7 mouse cellular contexts compared by ENCODE assay signal in the genomic region with DNA sequence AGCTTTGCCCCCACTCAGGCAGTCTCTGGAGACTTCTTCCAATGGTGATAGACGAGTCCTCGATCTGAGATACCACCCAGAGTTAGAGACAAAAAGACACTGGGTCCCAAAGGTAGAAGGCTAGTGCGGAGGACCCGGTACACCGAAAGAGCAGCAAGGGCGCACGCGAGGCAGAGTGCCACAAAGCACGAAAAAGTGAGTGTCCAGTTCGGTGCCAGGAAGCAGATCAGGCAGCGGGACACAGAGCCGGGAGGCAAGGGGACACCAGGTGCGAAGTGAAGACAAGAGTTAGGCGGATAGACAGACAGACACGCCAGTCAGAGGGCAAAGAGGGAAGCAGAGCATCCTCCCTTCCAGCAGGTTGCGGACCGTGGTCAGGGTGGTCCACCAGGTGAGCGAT. TPM values are rescaled to one million over a fixed set of nuclear protein-coding genes. Genes with fewer than 3 reads are reported as not detected.
DNase-seq lines count a peak whose midpoint lies in the region; ATAC-seq and TF ChIP-seq lines count a peak whose summit lies in the region.

Gene Mad2l2, plus strand, starts transcription at position 252 of the 400 bp plus-strand sequence.

- DNase-seq in testis, postnatal 14 days (ENCODE audit: low spot score), result no peak
- no peak for DNase-seq in embryonic facial prominence, embryonic 14.5 days (ENCODE audit: low spot score)
- no peak for DNase-seq in heart, postnatal 0 days (ENCODE audit: low spot score)
- no peak for DNase-seq in limb, embryonic 10.5 days (ENCODE audit: low spot score)
- no peak for DNase-seq in spleen, adult 18-20 months

- peak within 1 kb of the TSS; percentile 97 for H3K4me2 ChIP-seq in embryonic facial prominence, embryonic 14.5 days (ENCODE audit: low read depth, low read length)
- H3K4me2 ChIP-seq in heart, postnatal 0 days (ENCODE audit: low read depth, low read length), result peak within 1 kb of the TSS; percentile 83
- H3K4me2 ChIP-seq in stomach, embryonic 15.5 days, result peak within 1 kb of the TSS; percentile 99

- H3K4me3 ChIP-seq in testis, adult 2 months (ENCODE audit: control insufficient read depth, low read depth, low read length), result peak within 1 kb of the TSS; percentile 19
- peak within 1 kb of the TSS; percentile 72 for H3K4me3 ChIP-seq in embryonic facial prominence, embryonic 14.5 days (ENCODE audit: low read depth, low read length)
- peak within 1 kb of the TSS; percentile 52 for H3K4me3 ChIP-seq in heart, postnatal 0 days (ENCODE audit: low read depth, low read length)
- H3K4me3 ChIP-seq in limb, embryonic 10.5 days, result peak within 1 kb of the TSS; percentile 69
- H3K4me3 ChIP-seq in stomach, embryonic 15.5 days (replicated peaks), result peak within 1 kb of the TSS; percentile 61

- H3K27me3 ChIP-seq in testis, adult 2 months (ENCODE audit: control insufficient read depth, insufficient read depth, low read length), result no peaks in the 10 kb centered on the region
- peaks cover 18% of the 10 kb centered on the region for H3K27me3 ChIP-seq in embryonic facial prominence, embryonic 14.5 days (replicated peaks; ENCODE audit: control insufficient read depth, insufficient read depth, low read length)
- peaks cover 55% of the 10 kb centered on the region for H3K27me3 ChIP-seq in heart, postnatal 0 days (ENCODE audit: control insufficient read depth, insufficient read depth, low read length)
- H3K27me3 ChIP-seq in limb, embryonic 10.5 days (ENCODE audit: low read depth, poor library complexity, severe bottlenecking), result peaks cover 39% of the 10 kb centered on the region
- H3K27me3 ChIP-seq in stomach, embryonic 15.5 days (replicated peaks), result peaks cover 54% of the 10 kb centered on the region

- TF ChIP-seq POLR2A in testis, adult 2 months (IDR thresholded peaks at IDR 0.05; ENCODE audit: control insufficient read depth, low read depth, low read length), result no peak

- ATAC-seq in embryonic facial prominence, embryonic 14.5 days (ENCODE audit: low read depth), result 0 out of 2 replicates have a peak, but pooled peaks have one; percentile 7
- no peak for ATAC-seq in heart, postnatal 0 days (ENCODE audit: insufficient read depth, low read depth)
- ATAC-seq in stomach, embryonic 15.5 days (ENCODE audit: insufficient read depth, low FRiP score, low read depth), result no peak

- peaks cover 6% of the 10 kb centered on the region for H3K4me1 ChIP-seq in testis, adult 2 months (ENCODE audit: control insufficient read depth, insufficient read depth, low read length)
- peaks cover 6% of the 10 kb centered on the region; the same call in 1 of the 2 replicates for H3K4me1 ChIP-seq in embryonic facial prominence, embryonic 14.5 days (ENCODE audit: control insufficient read depth, insufficient read depth, low read length)
- no peaks in the 10 kb centered on the region for H3K4me1 ChIP-seq in heart, postnatal 0 days (ENCODE audit: control insufficient read depth, insufficient read depth)
- peaks cover 45% of the 10 kb centered on the region for H3K4me1 ChIP-seq in limb, embryonic 10.5 days
- peaks cover 7% of the 10 kb centered on the region; the same call in 1 of the 2 replicates for H3K4me1 ChIP-seq in stomach, embryonic 15.5 days

- no peaks in the 10 kb centered on the region for H3K9me3 ChIP-seq in embryonic facial prominence, embryonic 14.5 days (ENCODE audit: control insufficient read depth, low read length)
- H3K9me3 ChIP-seq in heart, postnatal 0 days (replicated peaks; ENCODE audit: control insufficient read depth, low read length), result no peaks in the 10 kb centered on the region
- no peaks in the 10 kb centered on the region for H3K9me3 ChIP-seq in limb, embryonic 10.5 days (replicated peaks)
- no peaks in the 10 kb centered on the region for H3K9me3 ChIP-seq in stomach, embryonic 15.5 days

- TF ChIP-seq EP300 in heart, postnatal 0 days (IDR thresholded peaks at IDR 0.05; ENCODE audit: low read depth), result no peak

- peak within 1 kb of the TSS; percentile 82 for H3K9ac ChIP-seq in embryonic facial prominence, embryonic 14.5 days (ENCODE audit: low read depth, low read length)
- no peak within 1 kb of the TSS for H3K9ac ChIP-seq in heart, postnatal 0 days (replicated peaks; ENCODE audit: low read depth, low read length)
- peak within 1 kb of the TSS; percentile 34 for H3K9ac ChIP-seq in stomach, embryonic 15.5 days

- no peaks in the 10 kb centered on the region for H3K36me3 ChIP-seq in testis, adult 2 months (ENCODE audit: control insufficient read depth, insufficient read depth, low read length)
- H3K36me3 ChIP-seq in embryonic facial prominence, embryonic 14.5 days (ENCODE audit: control insufficient read depth, insufficient read depth, low read length), result no peaks in the 10 kb centered on the region
- H3K36me3 ChIP-seq in heart, postnatal 0 days (replicated peaks; ENCODE audit: control insufficient read depth, insufficient read depth, low read length), result no peaks in the 10 kb centered on the region
- peaks cover 5% of the 10 kb centered on the region; the same call in 1 of the 2 replicates for H3K36me3 ChIP-seq in limb, embryonic 10.5 days
- no peaks in the 10 kb centered on the region for H3K36me3 ChIP-seq in stomach, embryonic 15.5 days

- H3K27ac ChIP-seq in testis, adult 2 months (ENCODE audit: control insufficient read depth, insufficient read depth, low read depth, low read length), result no peak within 1 kb of the TSS
- H3K27ac ChIP-seq in embryonic facial prominence, embryonic 14.5 days (replicated peaks; ENCODE audit: low read depth, low read length), result peak within 1 kb of the TSS; percentile 67
- H3K27ac ChIP-seq in heart, postnatal 0 days (ENCODE audit: low read depth), result no peak within 1 kb of the TSS
- H3K27ac ChIP-seq in limb, embryonic 10.5 days, result peak within 1 kb of the TSS; percentile 95
- H3K27ac ChIP-seq in stomach, embryonic 15.5 days, result no peak within 1 kb of the TSS

- no peak for TF ChIP-seq CTCF in testis, adult 2 months (IDR thresholded peaks at IDR 0.05; ENCODE audit: control insufficient read depth, insufficient read depth, insufficient replicate concordance, low read depth, low read length)
- TF ChIP-seq CTCF in heart, postnatal 0 days (IDR thresholded peaks at IDR 0.05; ENCODE audit: low read depth), result no peak

- 2% methylated on average over 13 of the region's 18 CpGs for WGBS in embryonic facial prominence, embryonic 14.5 days
- under 1% methylated on average over 18 of the region's 18 CpGs for WGBS in heart, postnatal 0 days
- WGBS in limb, embryonic 10.5 days, result 1% methylated on average over 18 of the region's 18 CpGs
- 1% methylated on average over 18 of the region's 18 CpGs for WGBS in stomach, embryonic 15.5 days

RNA-seq across cellular contexts. Expression of gene Mad2l2, which starts in this region (rescaled TPM):
- polyA plus RNA-seq in testis, adult 2 months (2012; rRNA removed), result 332 and 347 TPM in 2 replicates
- polyA plus RNA-seq in embryonic facial prominence, embryonic 14.5 days (2014; fragmentation: Nextera tagmentation; extraction: Ambion mirVana), result 51.1 and 59.8 TPM in 2 replicates
- total RNA-seq in heart, postnatal 0 days (2014; rRNA removed; ENCODE audit: low replicate concordance), result 6.1 and 6.7 TPM in 2 replicates
- 36.2 and 40.1 TPM in 2 replicates for polyA plus RNA-seq in heart, postnatal 0 days (2015; fragmentation: Nextera tagmentation; extraction: Ambion mirVana)
- polyA plus RNA-seq in limb, embryonic 10.5 days (2016; fragmentation: Nextera tagmentation; extraction: Ambion mirVana), result 71.7 and 93.8 TPM in 2 replicates
- polyA plus RNA-seq in stomach, embryonic 15.5 days (2015; fragmentation: Nextera tagmentation; extraction: Ambion mirVana), result 37.9 and 38.0 TPM in 2 replicates

Comparison
In these comparisons a context has a peak if more than half of its experiments do, and no peak if none do; other contexts are left out.
1. H3K27ac ChIP-seq: peak in embryonic facial prominence, embryonic 14.5 days (single experiment) and limb, embryonic 10.5 days (single experiment); none in testis, adult 2 months (single experiment), heart, postnatal 0 days (single experiment) and stomach, embryonic 15.5 days (single experiment).
2. H3K4me3 ChIP-seq: peak in every context shown above with its lines; median percentile 72 in embryonic facial prominence, embryonic 14.5 days; 69 in limb, embryonic 10.5 days; 61 in stomach, embryonic 15.5 days; 52 in heart, postnatal 0 days; 19 in testis, adult 2 months.
3. Peak in every context shown above with its lines, with median percentiles within 50 percentile points of each other: H3K4me2 ChIP-seq.